Mouse (Mus musculus) cerebellum, adult 11-12 months (tissue): ENCODE results near the gene Clasp1.

Source experiments
- DNase-seq: peaks from one replicate; pipeline ENCODE4 v3.0.0; 2022

Gene Clasp1

DNA sequence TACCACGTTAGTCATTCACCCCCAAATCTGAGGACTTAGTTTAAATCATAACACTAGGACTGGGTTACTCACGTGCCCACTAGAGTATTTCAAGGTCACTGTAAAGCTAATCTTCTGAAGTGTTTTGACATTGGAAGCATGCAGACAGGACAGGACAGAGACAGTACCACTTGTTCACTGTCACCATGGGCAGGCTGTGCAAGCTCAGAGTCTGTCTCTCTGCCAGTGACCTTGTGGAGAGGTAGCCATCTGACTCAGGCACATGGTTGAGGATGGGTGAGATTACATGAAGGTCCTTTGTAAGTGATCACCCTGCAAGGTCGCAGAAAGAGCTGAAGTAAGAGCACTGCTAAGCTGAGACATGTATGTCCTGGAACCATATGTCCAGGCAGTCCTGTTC lies 122.1 kb downstream of the Clasp1 start:
- no peak for DNase-seq

DNA sequence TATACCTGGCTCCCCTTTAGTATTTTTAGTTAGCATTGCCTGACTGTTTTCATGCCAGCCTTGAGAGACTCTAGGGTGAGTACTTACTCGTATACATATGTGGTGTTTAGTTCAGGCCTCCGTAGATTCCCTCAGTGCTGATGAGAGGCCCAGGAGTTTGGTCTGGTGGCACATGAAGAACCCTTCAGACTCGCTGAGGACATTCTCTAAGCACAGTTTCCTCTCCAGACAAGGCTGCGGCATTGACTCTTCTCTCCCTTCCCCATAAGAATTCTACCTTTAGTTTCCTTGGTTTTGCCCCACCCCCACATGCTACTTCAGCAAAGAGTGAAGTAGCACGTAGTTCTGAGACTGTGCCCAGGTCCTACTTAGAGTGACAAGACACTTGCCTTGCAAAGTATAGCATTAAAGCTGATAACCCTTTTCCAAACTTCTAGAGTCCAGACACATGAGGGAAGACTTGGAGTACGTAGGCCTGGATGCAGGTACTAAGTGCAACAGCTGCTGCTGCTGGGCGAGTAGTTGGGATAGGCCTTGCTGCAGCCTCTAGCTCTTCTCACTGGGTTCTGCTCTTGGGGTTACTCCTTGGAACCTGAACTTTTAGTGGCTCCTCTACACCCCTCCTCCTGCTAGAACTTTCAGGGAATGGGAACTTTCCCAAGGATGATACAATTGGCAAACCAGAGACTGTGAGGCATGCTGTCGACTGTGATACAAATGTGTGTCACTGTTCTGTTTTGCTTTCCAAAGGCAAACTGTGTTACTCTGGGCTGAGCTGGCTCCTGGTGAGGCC lies 123.1 kb downstream of the Clasp1 start:
- no peak for DNase-seq

DNA sequence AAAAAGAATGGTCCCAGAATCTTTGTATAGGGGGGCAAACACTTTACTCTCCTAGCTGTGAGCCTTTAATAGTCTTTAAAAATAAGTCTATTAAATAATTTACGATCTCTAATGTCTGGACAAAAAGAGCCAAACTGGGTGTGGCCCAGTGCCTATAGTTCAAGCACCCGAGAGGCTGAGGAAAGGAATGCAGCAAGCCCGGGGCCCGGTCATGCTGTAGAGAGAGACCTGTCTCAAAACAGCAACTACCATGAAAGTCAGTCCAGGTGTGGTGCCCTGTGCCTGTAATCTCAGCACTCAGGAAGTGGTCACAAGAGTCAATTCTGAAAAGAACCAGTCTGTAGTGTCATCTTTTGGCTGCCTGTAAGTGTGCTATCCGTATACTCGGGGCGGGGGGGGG lies 127.4 kb downstream of the Clasp1 start:
- no peak for DNase-seq

DNA sequence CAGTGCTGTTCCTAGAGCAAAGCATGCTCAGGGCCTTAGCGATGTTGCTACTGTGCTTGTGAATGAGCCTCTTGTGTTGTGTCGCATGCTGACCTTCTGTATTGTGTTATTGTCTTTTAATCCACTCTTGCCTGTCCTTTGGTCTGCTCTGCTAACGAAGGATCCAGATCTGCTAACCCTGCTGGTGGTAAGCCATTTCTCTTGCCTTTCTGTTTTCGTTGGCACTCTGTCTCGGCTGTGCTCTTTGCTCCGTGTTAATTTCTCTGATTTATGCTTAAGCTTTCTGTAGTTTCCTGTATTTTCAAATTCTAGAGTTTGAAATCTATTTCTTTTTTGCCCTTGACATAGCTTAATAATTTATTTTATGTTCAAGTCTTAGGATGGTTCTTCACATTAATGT lies 134.3 kb downstream of the Clasp1 start:
- DNase-seq, result no peak

DNA sequence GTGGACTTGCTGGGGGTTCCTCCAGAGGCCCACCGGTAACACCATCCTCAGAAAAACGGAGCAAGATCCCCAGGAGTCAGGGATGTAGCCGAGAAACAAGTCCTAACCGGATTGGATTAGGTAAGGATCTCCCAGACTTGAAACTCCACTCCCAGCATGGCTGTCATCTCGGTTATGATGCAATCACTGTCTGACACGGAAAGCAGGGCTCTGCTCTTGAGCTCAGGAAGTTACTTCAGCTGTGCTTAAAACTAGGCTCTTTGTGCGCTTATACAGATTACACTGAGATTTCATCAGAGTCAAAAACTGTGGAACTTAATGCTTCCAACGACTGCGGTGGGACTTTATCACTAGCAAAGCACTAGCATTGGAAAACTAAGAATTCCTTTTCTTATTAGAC lies 136.5 kb downstream of the Clasp1 start:
- no peak for DNase-seq

DNA sequence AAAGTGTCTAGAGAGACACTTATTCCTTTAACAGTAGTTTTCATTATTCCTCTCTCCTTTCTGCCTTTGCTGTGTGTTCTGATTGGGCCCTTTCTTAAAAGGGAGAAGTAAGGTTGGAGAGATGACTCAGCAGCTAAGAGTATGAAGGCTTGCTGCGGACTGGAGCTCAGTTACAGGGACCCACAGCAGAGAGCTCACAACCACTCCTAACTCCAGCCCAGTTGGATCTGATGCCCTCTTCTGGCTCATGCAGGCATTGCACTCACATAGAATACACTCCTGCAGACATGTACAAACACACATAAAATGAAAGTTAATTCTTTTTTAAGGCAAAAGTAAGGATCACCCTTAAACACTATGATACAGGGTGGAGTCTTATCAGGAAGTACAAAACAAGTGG lies 140.4 kb downstream of the Clasp1 start:
- no peak for DNase-seq

DNA sequence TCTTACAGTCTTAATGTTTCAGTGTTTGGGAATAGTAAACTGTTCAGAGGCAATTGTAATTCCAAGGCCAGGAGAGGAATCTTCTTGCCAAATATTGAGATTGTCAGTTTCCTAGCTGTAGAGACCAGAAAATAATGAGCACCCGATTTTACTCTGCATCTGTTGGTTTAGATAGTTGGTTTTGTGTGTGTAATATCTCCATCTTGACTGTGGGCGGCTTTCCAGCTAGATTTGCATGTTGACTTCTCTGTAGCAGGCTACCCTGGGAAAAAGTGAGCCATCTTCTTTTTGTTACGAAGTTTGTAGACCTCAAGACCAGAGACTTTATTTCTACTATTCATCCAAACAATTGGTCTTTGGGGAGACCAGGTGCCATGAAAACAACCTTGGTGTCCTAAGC lies 142.4 kb downstream of the Clasp1 start:
- DNase-seq, result no peak

DNA sequence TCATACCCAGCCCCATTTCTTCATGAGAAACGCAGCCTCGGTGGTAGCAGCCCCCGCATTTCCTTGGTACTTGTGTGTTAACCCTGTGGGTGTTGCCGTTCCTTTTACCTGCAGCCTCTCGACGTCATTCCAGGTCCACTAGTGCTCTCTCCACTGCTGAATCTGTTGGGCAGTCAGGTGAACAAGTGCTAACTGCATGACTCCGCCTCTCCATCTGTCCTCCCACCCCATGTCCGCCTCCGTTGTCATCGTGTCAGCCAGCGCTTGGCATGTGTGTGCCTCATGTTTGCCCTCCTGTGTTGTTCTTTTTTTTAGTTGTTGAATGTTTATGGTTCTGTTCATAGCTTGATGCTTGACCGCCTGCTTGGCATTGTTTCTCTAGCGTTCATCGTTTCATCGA lies 147.2 kb downstream of the Clasp1 start:
- peak; percentile 55 for DNase-seq

DNA sequence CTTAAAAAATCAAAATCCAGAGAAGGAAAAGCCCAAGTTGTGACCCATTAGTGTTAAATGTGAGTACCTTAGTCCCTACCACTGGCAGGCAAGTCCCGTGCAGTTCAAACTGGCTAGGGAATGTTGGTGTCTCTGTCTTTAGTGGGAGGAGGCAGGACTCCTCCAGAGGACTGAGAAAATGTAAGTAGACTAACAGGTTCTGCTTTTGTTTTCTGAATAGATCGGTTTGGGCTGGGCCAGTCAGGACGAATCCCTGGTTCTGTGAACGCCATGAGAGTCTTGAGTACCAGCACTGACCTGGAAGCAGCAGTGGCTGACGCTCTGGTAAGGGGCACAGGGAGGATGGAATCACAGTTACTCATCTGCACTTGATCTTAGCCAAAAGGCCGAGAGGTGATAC lies 150.2 kb downstream of the Clasp1 start:
- no peak for DNase-seq

DNA sequence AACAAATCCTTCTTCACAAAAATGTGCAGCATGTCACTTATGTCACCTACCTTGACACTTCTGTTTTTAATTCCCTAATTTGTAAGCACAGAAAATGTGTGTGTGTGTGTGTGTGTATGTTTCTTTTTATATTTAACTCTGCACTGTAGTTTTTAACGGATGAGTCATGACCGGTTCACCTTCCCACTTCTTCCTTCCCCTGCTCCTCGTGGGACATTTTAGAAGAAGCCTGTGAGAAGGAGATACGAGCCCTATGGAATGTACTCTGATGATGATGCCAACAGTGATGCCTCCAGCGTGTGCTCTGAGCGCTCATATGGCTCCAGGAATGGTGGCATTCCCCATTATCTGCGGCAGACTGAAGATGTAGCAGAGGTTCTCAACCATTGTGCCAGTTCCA lies 154.0 kb downstream of the Clasp1 start:
- DNase-seq, result no peak

DNA sequence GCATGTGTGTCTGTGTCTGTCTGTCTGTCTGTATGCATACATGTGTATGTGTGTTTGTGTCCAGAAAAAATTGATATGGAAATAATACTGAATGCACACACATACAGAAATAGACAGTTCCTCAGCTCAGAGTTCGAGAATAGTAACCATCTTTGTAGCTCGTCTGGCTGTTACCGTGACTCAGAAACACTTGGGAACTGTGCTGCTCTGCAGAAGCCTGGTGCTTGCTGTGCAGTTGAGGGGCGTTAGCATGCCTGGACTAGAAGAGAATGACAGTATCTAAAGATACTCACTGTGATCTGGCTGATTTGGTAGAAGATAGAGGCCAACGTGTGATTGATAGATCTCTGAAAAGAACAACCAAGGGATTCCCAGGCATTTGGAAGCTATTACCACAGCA lies 159.9 kb downstream of the Clasp1 start:
- DNase-seq, result no peak

DNA sequence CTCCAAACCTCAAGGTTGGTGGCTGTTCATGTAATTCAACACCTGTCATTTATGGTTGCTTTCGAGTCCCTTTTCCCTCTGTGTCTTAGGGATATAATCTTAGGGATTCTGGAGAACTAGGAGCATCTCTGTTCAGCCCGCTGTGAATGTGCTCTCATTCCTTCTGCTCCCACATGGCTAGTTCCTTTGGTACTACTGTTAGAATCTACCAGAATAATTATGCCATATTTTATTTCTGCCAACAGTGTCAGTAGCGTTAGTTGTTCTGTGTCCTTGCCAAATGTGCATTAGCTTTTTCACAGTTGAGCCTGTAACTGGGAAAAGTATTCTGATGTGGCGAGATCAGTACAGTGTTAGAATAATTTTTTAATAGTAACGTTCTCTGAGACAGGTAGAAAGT lies 162.3 kb downstream of the Clasp1 start:
- DNase-seq, result no peak

DNA sequence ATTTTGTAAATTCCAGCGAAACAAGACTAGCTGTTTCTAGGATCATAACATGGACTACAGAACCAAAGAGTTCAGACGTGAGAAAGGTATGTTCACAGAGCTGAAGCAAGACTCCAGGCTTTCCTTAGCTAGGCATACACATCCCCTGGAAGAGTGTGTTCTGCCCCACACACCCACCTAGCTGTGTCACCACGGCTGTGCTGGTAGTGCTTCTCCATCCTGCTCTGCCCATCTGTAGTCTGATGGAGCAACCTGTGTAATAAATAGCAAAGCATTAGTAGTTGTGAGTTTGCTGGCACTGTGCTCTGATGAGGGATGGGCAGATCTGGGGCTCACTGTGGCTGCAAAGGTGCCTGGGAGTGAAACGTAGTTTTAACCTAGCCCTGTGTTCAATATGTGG lies 163.2 kb downstream of the Clasp1 start:
- DNase-seq, result no peak

DNA sequence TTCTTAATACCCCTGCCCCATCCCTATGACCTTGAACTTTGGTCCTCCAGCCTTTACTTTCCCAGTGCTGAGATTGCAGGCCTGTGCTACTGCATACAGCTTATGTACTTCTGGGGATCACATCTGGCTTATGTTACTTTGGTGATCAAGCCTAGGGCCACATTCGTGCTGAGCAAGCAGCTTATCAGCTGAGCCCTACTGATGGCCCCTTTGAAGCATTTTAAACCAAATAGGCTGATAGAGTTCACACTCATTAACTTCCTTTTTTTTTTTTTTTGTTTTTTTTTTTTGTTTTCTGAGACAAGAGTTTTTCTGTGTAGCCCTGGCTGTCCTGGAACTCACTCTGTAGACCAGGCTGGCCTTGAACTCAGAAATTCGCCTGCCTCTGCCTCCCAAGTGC lies 164.2 kb downstream of the Clasp1 start:
- DNase-seq, result no peak

DNA sequence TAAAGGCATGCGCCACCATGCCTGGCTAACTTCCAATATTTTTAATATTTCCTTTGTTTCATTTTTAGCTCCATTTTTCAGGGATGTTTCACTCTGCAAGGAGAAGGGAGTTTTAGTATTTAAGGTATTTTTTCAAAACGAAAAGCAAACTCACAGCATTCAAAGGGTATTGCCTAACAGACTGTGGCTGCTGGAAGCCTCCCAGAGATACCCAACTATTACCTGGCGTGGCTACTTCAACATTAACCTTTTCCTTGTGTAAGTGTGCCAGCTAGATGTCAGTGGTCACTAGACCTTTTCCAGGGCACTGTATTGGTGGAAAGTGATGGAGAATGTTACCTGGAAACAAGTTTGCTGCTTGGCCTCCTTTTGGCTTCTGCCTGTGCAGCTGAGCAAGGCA lies 164.6 kb downstream of the Clasp1 start:
- DNase-seq, result no peak

DNA sequence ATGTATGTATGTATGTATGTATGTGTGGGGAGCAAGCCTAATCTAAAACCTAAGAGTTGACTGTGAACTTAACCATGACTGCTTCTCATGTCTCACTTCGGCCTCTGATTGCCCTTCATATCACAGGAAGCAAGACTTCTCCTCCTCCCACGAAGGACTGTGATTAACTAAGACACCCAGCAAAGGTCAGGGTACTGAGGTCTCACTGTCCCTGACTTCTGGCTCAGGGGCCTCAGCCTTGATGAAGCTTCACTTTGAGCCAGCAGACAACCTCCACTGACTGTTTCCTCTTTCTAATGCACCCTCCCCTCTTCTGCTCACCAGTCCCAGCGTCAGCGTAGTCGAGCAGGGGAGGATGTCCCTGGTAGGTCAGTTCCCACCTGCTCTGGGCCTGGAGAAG lies 166.1 kb downstream of the Clasp1 start:
- no peak for DNase-seq

DNA sequence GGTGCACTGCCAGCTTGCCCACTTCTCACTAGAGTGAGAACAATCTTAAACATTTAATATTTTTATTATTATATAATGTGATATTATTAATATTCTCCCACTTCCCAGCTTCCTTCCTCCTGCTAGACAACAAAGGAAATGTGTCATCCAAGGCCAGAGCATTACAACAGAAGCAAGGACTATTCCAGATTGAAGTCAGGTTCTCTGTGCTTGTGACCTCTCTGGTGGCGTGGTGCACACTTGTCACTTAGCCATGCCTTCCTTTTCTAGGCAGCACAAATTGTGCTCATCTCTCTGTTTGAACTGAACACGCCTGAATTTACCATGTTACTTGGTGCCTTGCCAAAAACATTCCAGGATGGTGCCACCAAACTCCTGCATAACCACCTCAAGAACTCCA lies 170.9 kb downstream of the Clasp1 start:
- DNase-seq, result no peak

DNA sequence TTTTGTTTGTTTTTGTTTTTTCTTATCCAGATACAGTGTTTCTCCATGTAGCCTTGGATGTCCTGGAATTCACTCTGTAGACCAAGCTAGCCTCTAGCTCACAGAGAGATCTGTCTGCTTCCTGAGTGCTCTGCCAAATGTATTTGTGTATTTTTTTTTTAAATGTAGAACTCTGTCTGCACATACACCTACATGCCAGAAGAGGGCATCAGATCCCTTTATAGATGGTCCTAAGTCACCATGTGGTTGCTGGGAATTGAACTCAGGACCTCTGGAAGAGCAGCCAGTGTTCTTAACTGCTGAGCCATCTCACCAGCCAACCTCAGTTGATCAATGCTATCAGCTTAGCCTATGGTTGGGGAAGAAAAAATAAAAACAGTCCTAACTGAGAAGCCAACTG lies 175.7 kb downstream of the Clasp1 start:
- DNase-seq, result no peak

DNA sequence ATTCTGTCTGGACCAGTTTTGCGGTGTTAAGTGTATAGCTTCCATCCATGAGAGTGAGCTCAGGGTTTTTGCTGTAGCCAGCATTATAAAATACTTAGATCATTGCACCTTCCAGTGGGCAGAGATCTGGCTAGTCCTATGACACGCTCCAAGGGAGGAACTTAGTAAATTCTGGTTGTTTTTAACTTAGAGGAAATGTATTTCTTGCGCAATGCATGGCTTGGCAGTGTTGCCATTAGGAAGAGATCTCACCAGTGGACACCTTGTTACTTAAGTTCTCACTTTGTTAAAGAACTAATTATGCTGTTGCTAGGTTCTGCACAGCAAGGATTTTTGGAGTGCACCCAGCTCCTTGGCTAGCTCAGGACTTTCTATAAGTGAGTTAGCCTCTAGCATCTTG lies 178.8 kb downstream of the Clasp1 start:
- DNase-seq, result no peak

DNA sequence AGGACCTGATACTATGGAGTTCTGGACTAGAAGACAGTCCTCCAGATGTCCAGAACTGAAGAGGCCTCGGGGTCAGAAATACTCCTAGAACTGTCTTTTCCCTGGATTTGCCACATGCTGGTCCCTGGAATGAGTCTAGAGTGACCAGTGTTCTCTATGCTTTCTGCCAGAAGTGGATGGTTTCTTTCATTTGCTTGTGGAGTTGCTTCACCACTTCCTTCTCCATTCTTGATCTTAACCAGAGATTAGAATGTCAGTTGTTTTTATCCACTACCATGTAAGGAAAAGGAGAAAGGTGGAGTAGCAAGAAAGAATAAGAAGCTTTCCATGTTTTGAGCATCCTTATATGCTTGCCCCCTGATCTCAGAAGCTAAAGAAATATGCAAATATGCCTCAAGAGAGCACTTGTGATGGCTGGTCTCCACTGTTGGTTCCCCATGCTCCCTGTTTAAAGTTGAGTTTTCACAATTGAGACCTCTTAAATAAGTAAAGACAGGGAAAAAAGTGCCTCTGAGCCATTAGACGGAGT lies 191.4 kb downstream of the Clasp1 start:
- no peak for DNase-seq

DNA sequence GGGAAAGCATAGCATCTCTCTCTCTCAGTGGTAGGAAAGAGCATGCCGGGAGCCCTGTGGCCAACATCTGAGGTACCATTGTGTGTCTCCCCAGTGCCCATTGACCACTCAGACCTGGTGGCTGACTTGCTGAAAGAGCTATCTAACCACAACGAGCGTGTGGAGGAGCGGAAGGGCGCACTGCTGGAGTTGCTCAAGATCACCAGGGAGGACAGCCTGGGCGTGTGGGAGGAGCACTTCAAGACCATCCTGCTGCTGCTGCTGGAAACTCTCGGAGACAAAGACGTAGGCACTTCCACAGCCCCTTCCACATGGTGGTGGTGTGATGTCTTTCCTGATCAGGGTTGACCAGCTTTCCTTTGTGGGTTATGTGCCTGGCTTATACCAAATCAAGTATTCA lies 192.3 kb downstream of the Clasp1 start:
- DNase-seq, result no peak

DNA sequence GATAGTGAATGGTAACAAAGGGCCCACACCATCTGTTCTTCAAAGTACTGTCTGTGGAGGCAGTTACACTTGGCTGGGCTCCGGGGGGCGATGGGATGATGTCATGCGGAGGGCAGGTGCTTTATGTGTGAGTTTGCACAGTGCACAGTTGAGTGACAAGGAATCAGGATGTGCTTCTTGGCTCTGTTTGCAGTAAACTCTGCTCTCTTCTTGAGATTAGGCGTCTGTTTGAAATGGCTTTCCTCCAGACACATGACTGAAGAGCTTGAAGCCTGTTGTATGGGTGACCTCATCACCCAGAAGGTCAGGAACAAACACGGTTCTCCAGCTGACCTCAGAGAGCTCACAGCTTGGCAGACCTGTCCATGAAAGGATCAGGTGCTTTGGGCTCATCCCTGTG lies 200.9 kb downstream of the Clasp1 start:
- no peak for DNase-seq

DNA sequence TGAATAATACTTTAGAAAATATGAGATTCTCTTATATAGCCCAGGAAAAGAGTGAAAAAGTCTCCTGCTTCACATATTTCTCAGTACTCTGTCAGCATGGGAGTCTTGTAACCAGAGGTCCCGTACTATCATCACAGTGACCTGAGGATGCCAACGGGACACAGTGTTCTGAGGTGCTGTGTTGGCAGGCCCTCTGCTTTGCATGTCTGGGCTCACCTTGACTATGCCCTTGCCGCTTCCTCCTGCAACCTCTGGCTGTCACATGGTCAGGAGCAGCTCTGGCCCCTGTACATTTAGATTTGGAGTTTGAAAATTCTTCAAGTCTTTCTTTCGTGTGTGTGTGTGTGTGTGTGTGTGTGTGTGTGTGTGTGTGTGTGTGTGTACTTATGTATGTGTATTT lies 204.1 kb downstream of the Clasp1 start:
- DNase-seq, result no peak

DNA sequence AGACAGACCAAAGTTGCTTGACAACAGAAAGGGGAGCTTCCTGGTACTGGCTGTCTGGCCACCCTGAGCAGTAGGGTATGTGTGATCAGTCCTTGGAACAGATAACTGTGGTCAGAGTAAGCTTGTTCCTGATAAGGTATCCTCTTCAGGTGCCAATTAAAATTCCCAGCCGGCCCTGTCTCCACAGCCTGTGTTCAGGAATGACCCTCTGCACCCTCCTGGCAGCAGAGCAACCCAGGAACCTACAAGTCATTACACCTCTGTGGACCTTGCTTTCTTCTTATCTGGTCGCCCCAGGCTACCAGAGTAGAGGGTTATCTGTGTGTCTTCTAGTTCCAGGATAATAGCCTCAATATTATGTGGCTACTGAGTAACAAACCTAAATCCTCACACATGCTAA lies 206.5 kb downstream of the Clasp1 start:
- DNase-seq, result no peak

DNA sequence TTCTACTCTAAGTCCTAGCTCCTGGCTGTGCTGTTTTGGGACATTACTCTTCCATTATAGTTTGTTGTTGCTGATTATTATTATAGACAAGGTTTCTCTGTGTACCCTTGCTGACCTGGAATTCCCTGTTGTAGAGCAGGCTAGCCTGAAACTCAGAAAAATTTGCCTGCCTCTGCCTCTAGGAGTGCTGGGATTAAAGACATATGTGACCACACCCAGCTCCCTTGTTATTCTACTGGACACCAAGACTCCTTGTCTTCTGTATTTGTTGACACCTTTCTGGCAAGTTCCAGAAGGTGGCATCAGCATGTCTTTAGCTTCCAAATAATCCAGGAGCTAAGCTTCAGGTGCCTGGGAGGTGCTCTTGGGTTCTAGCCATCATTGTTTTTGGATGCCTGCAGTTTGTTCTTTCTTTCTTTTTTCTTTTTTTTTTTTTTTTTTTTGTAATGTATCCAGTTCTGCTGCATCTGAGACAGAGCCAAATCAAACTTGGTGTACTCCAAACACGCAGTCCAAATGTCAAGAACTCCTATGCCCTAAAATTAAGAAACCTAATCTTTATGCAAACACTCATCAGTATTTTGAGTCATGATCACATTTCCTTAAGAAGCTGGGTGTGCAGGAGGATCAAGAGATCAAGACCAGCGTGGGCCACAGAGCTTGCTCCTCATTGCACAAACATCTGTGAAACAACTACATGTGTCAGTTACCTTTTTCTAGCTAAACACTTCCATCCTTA lies 208.8 kb downstream of the Clasp1 start:
- DNase-seq, result no peak
